ENCODE assay signal across 8 mouse cellular contexts in the genomic region with DNA sequence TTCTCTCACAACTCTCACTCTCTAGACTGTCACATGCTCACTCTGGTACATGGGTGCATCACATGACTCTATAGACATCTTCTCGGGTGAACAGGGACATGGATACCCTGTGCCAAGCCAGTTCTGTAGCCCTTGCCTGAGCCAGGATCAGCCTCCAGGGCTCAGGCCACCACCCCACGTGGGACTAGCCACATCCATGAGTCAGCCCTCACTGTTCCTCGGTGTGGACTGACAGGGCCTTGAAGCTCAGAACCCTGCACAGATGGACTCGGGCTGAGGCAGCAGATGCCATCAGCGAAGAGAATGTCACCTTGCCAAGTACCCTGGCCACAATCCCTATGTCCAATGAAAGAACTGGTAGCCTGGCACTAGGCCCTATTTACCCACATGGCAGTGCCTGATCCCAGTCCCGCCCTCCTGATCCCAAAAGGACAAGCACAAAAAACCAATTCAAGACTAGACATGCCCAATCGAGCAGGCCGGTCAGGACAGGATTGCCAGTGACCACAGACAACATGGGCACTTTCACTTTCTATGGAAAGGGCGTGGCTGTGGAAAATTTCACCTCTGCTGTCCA. TPM values are rescaled to one million over a fixed set of nuclear protein-coding genes. Genes with fewer than 3 reads are reported as not detected.
A peak's percentile ranks its signal among the peaks of the same experiment; 100 is the strongest.
DNase-seq lines count a peak whose midpoint lies in the region.

No protein-coding gene starts in this region.

- peak; percentile 50 to 68 for DNase-seq in kidney, adult 8-10 months
- DNase-seq in kidney, postnatal 14 days: no peak
- peak; percentile 55 for DNase-seq in NIH3T3 (ENCODE audit: low read depth)
- peak; percentile 99 for DNase-seq in cerebellum, adult 11 months
- DNase-seq in kidney, postnatal 36 days: peak; percentile 61 to 69
- no peak for DNase-seq in gastrocnemius, adult 8-10 months (ENCODE audit: low spot score in 2 of 2)
- no peak for DNase-seq in right cerebral cortex, postnatal 25 days
- no peak for DNase-seq in urinary bladder, adult 18-20 months (ENCODE audit: low spot score in 2 of 2)

RNA-seq across cellular contexts. Expression of a gene that starts 59.2 kb away (rescaled TPM):
- total RNA-seq in gastrocnemius, adult 8-10 months (2022): 1 to 10 TPM; 3.3 to 6.0 (median 5.3) TPM

Comparison
In these comparisons a context has a peak if more than half of its experiments do, and no peak if none do; other contexts are left out.
1. DNase-seq: peak in kidney, adult 8-10 months (2 of 2), NIH3T3 (single experiment), cerebellum, adult 11 months (single experiment) and kidney, postnatal 36 days (2 of 2); none in kidney, postnatal 14 days (single experiment), gastrocnemius, adult 8-10 months (0 of 2), right cerebral cortex, postnatal 25 days (single experiment) and urinary bladder, adult 18-20 months (0 of 2).